Mouse (Mus musculus): ENCODE measurements around the gene Hif3a. TPM values are rescaled to one million over a fixed set of nuclear protein-coding genes. Genes with fewer than 3 reads are reported as not detected.

The Hif3a gene
- total and polyA plus RNA-seq, 3 experiments, result 8.0 to 37.9 TPM; not detected in 1

DNA sequence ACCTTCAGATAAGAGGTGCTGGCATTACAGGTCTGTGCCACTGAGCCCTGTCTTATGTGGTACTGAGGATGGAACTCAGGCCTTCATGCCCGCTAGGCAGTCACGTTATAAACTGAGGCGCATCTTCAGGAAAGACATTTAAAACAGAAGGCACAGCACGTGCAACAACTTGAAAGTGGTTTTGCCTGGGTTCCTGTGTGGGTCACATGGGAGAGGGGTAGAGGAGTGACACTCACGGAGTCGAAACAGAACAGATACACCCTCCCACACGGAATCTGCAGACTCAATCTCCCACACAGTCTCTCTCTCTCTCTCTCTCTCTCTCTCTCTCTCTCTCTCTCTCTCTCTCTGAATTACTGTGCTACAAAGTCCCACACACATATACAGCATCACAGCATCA lies 32.0 kb downstream of the Hif3a start:
- H3K9ac ChIP-seq (ENCODE audit: control insufficient read depth, low read depth, low read length, poor library complexity, severe bottlenecking), result no peak overlapping the region
- peaks cover 25% of the 10 kb centered on the region for H3K79me2 ChIP-seq (ENCODE audit: control insufficient read depth, insufficient read depth, low read length, poor library complexity)
- H3K9me3 ChIP-seq (replicated peaks; ENCODE audit: insufficient read depth, low read length), result no peaks in the 10 kb centered on the region
- peaks cover 4 to 13% of the 10 kb centered on the region in 2 experiments; a peak in 3 of 4 replicates for H3K4me1 ChIP-seq (ENCODE audit: control insufficient read depth in 1 of 2, insufficient read depth in 2 of 2, low read length in 2 of 2)
- DNase-seq (ENCODE audit: low read depth, low spot score), result no peak
- no peak overlapping the region for H3K4me3 ChIP-seq (ENCODE audit: control insufficient read depth in 1 of 2, insufficient read depth in 1 of 2, low read depth in 2 of 2, low read length in 2 of 2)
- TF ChIP-seq SIN3A (IDR thresholded peaks at IDR 0.05; ENCODE audit: low read length) (no peak), ZMIZ1 (IDR thresholded peaks at IDR 0.05; ENCODE audit: low read depth, low read length) (no peak)
- peaks cover 6 to 14% of the 10 kb centered on the region in 2 experiments for H3K36me3 ChIP-seq (ENCODE audit: control insufficient read depth in 1 of 2, insufficient read depth in 2 of 2, low read length in 2 of 2)
- no peak overlapping the region for H3K27ac ChIP-seq (ENCODE audit: control insufficient read depth, low read depth, low read length)
- H3K27me3 ChIP-seq (ENCODE audit: control insufficient read depth in 1 of 2, insufficient read depth in 2 of 2, low read length in 2 of 2), result no peaks in the 10 kb centered on the region

DNA sequence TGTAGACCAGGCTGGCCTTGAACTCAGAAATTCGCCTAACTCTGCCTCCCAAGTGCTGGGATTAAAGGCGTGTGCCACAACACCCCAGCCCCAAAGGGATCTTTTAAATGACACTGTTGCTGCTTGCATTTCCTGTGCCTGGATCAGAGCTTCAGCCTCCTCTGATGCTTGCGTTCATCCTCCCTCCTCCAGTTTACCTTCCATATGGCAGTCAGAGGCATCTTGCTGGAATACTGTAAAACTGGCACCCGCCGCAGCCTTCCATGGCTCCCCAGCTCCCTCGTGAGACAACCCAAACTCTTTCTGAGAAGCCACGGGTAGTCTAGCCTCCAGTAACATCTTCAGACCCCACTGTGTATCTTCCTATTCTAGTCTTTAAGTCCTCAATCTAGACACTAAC lies 33.3 kb downstream of the Hif3a start:
- peaks cover 1 to 16% of the 10 kb centered on the region in 2 experiments for H3K36me3 ChIP-seq (ENCODE audit: control insufficient read depth in 1 of 2, insufficient read depth in 2 of 2, low read length in 2 of 2)
- no peak for TF ChIP-seq POLR2AphosphoS2 (IDR thresholded peaks at IDR 0.05; ENCODE audit: low read length)
- TF ChIP-seq ELF1 (IDR thresholded peaks at IDR 0.05; ENCODE audit: low read depth, low read length), result no peak
- TF ChIP-seq RAD21 (IDR thresholded peaks at IDR 0.05; ENCODE audit: low read depth, low read length), result no peak
- no peak for TF ChIP-seq CTCF (IDR thresholded peaks at IDR 0.05 in 2 of 3, conservative IDR thresholded peaks at IDR 0.05 in 1 of 3; ENCODE audit: control insufficient read depth in 1 of 3, insufficient read depth in 1 of 3, low read depth in 2 of 3, low read length in 3 of 3, poor library complexity in 1 of 3, severe bottlenecking in 1 of 3)
- no peak for TF ChIP-seq ZMIZ1 (IDR thresholded peaks at IDR 0.05; ENCODE audit: low read depth, low read length)
- no peak for TF ChIP-seq RCOR1 (IDR thresholded peaks at IDR 0.05; ENCODE audit: low read depth, low read length)
- no peak for TF ChIP-seq ETS1 (IDR thresholded peaks at IDR 0.05; ENCODE audit: low read depth, low read length)
- no peak for TF ChIP-seq ZNF384 (IDR thresholded peaks at IDR 0.05; ENCODE audit: low read depth, low read length)
- TF ChIP-seq CHD2 (IDR thresholded peaks at IDR 0.05; ENCODE audit: low read length), result no peak
- no peak for TF ChIP-seq SMC3 (IDR thresholded peaks at IDR 0.05; ENCODE audit: low read depth, low read length)
- no peak for TF ChIP-seq SIN3A (IDR thresholded peaks at IDR 0.05; ENCODE audit: low read length)
- no peak for TF ChIP-seq KAT2A (conservative IDR thresholded peaks at IDR 0.05; ENCODE audit: low read depth, low read length)
- H3K9me3 ChIP-seq (replicated peaks; ENCODE audit: insufficient read depth, low read length), result no peaks in the 10 kb centered on the region
- H3K27ac ChIP-seq (ENCODE audit: control insufficient read depth, low read depth, low read length), result no peak overlapping the region
- H3K4me3 ChIP-seq (ENCODE audit: control insufficient read depth in 1 of 2, insufficient read depth in 1 of 2, low read depth in 2 of 2, low read length in 2 of 2), result no peak overlapping the region
- no peak overlapping the region for H3K9ac ChIP-seq (ENCODE audit: control insufficient read depth, low read depth, low read length, poor library complexity, severe bottlenecking)
- DNase-seq (ENCODE audit: low read depth, low spot score), result no peak
- peaks cover 37% of the 10 kb centered on the region for H3K79me2 ChIP-seq (ENCODE audit: control insufficient read depth, insufficient read depth, low read length, poor library complexity)
- no peaks in the 10 kb centered on the region for H3K27me3 ChIP-seq (ENCODE audit: control insufficient read depth in 1 of 2, insufficient read depth in 2 of 2, low read length in 2 of 2)
- peaks cover 4 to 15% of the 10 kb centered on the region in 2 experiments; a peak in 3 of 4 replicates for H3K4me1 ChIP-seq (ENCODE audit: control insufficient read depth in 1 of 2, insufficient read depth in 2 of 2, low read length in 2 of 2)

DNA sequence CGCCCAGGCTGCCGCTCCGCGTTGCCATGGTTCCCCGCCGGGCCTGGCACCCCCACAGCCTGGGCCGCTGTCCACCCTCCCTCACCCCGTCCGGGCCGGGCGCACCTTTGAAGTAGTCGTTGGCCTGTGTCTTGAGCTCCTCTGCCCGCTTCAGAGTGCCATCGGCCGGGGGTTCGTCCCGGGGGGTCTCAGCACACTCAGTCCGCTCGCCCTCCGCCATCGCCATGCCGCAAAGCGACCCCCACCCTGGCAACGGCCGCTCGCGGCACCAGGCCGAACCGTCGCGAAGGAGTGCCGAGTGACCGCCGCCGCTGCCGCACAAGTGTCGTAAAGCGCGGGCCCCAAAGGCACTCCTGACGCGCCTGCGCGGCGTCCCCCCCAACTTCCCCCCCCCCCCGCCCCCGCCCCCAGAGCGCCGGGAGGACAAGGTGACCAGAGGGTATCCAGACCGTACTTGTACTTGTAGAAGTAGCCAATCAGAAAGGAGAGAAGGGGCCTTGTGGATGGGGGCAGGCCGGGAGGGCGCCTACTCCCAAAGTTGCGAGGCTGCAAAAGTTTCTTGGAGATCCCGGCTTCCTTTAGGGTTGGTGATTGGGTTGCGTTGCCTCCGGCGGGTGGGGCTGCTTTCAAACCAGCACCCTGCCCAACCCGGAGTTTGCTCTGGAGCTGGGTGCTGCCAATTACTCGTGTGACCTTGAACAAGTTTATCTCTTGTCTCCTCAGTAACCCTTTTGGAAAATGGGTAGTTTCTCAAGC lies 34.5 kb downstream of the Hif3a start, which contains the start of gene Ppp5c:
Gene Ppp5c, minus strand, starts transcription at position 337 of the 756 bp plus-strand sequence.
- peaks cover 0 to 16% of the 10 kb centered on the region in 2 experiments; a peak in 3 of 4 replicates for H3K36me3 ChIP-seq (ENCODE audit: control insufficient read depth in 1 of 2, insufficient read depth in 2 of 2, low read length in 2 of 2)
- H3K27ac ChIP-seq (ENCODE audit: control insufficient read depth, low read depth, low read length), result peak within 1 kb of the TSS; percentile 85
- H3K4me1 ChIP-seq (ENCODE audit: control insufficient read depth in 1 of 2, insufficient read depth in 2 of 2, low read length in 2 of 2), result peaks cover 4 to 15% of the 10 kb centered on the region in 2 experiments; a peak in 3 of 4 replicates
- TF ChIP-seq NRF1 (IDR thresholded peaks at IDR 0.05; ENCODE audit: insufficient read depth, low read depth, low read length, poor library complexity, severe bottlenecking) (peak; percentile 74), SMC3 (IDR thresholded peaks at IDR 0.05; ENCODE audit: low read depth, low read length) (no peak), ETS1 (IDR thresholded peaks at IDR 0.05; ENCODE audit: low read depth, low read length) (peak; percentile 20; the same call in 1 of the 2 replicates), HCFC1 (IDR thresholded peaks at IDR 0.05; ENCODE audit: low read depth, low read length) (peak; percentile 82), RCOR1 (IDR thresholded peaks at IDR 0.05; ENCODE audit: low read depth, low read length) (0 out of 2 replicates have a peak, but pooled peaks have one; percentile 4), NELFE (IDR thresholded peaks at IDR 0.05; ENCODE audit: low read depth, low read length) (peak; percentile 70), POLR2A (IDR thresholded peaks at IDR 0.05; ENCODE audit: control insufficient read depth in 1 of 2, insufficient read depth in 1 of 2, low read depth in 1 of 2, low read length in 2 of 2, poor library complexity in 1 of 2) (peak; percentile 57 to 70; a peak in 3 of 4 replicates), RAD21 (IDR thresholded peaks at IDR 0.05; ENCODE audit: low read depth, low read length) (no peak), ZMIZ1 (IDR thresholded peaks at IDR 0.05; ENCODE audit: low read depth, low read length) (peak; percentile 51; the same call in 1 of the 2 replicates), UBTF (IDR thresholded peaks at IDR 0.05; ENCODE audit: borderline replicate concordance, insufficient read depth, low read depth, low read length) (no peak), SIN3A (IDR thresholded peaks at IDR 0.05; ENCODE audit: low read length) (peak; percentile 69), MYB (IDR thresholded peaks at IDR 0.05; ENCODE audit: low read depth, low read length) (peak; percentile 53; the same call in 1 of the 2 replicates), MAZ (IDR thresholded peaks at IDR 0.05; ENCODE audit: low read depth, low read length) (peak; percentile 89), CTCF (IDR thresholded peaks at IDR 0.05 in 2 of 3, conservative IDR thresholded peaks at IDR 0.05 in 1 of 3; ENCODE audit: control insufficient read depth in 1 of 3, insufficient read depth in 1 of 3, low read depth in 2 of 3, low read length in 3 of 3, poor library complexity in 1 of 3, severe bottlenecking in 1 of 3) (no peak), USF2 (IDR thresholded peaks at IDR 0.05; ENCODE audit: borderline replicate concordance in 1 of 2, insufficient read depth in 1 of 2, low read depth in 1 of 2, low read length in 2 of 2) (no peak), KAT2A (conservative IDR thresholded peaks at IDR 0.05; ENCODE audit: low read depth, low read length) (peak; percentile 64; the same call in 1 of the 2 replicates), POLR2AphosphoS5 (IDR thresholded peaks at IDR 0.05; ENCODE audit: borderline replicate concordance, low read depth, low read length) (0 out of 2 replicates have a peak, but pooled peaks have one; percentile 8)

More for the DNA sequence above, 34.5 kb downstream of the Hif3a start, which contains the start of gene Ppp5c:
- Histone ChIP-seq H3K9ac (ENCODE audit: control insufficient read depth, low read depth, low read length, poor library complexity, severe bottlenecking) (peak within 1 kb of the TSS; percentile 89), H3K4me3 (ENCODE audit: control insufficient read depth in 1 of 2, insufficient read depth in 1 of 2, low read depth in 2 of 2, low read length in 2 of 2) (peak within 1 kb of the TSS; percentile 80 to 88), H3K27me3 (ENCODE audit: control insufficient read depth in 1 of 2, insufficient read depth in 2 of 2, low read length in 2 of 2) (no peaks in the 10 kb centered on the region), H3K79me2 (ENCODE audit: control insufficient read depth, insufficient read depth, low read length, poor library complexity) (peaks cover 46% of the 10 kb centered on the region), H3K9me3 (replicated peaks; ENCODE audit: insufficient read depth, low read length) (no peaks in the 10 kb centered on the region)
- peak; percentile 94 for DNase-seq (ENCODE audit: low read depth, low spot score)

All from MEL (cell line).